Mouse (Mus musculus) kidney, postnatal 0 days (tissue): ENCODE data around the gene Apol7c. TPM values are rescaled to one million over a fixed set of nuclear protein-coding genes. Genes with fewer than 3 reads are reported as not detected.
"Not testable (repeated sequence)": the region's sequence is repeated elsewhere in the genome, so short reads cannot be mapped to it uniquely, and the experiment has no call there.

Source experiments
- ATAC-seq: fragments of 200-750 bp; cut with Nextera tagmentation; replicated peaks from 2 replicates; pipeline ENCODE4 v1.8.0; 2017; ENCODE audit warnings: low read depth, moderate number of reproducible peaks, moderate TSS enrichment, moderate library complexity; ENCODE audit not compliant: low FRiP score
- DNase-seq: peaks from one replicate; pipeline ENCODE4 v3.0.0-alpha.2; 2016; ENCODE audit warnings: low spot score
- H3K27ac ChIP-seq: fragments of 300-500 bp; sonication (generic); 2 replicates; pipeline ENCODE4 v1.5.1; 2014; ENCODE audit warnings: mild to moderate bottlenecking
- H3K27me3 ChIP-seq: fragments of 300-500 bp; sonication (generic); 2 replicates; pipeline ENCODE4 v1.6.1; 2014; ENCODE audit warnings: low read length, mixed read lengths; ENCODE audit not compliant: insufficient read depth
- H3K36me3 ChIP-seq: fragments of 300-500 bp; sonication (generic); 2 replicates; pipeline ENCODE4 v1.6.1; 2014; ENCODE audit warnings: low read length, mixed read lengths; ENCODE audit not compliant: insufficient read depth
- H3K4me1 ChIP-seq: fragments of 300-500 bp; sonication (generic); replicated peaks from 2 replicates; pipeline ENCODE4 v1.6.1; 2014; ENCODE audit warnings: antibody characterized with exemption, low read length, mixed read lengths; ENCODE audit not compliant: insufficient read depth
- H3K4me2 ChIP-seq: fragments of 300-500 bp; sonication (generic); 2 replicates; pipeline ENCODE4 v1.6.1; 2014; ENCODE audit warnings: mild to moderate bottlenecking, low read length, moderate library complexity, mixed read lengths
- H3K4me3 ChIP-seq: fragments of 300-500 bp; sonication (generic); replicated peaks from 2 replicates; pipeline ENCODE4 v1.5.1; 2014; ENCODE audit warnings: low read depth, low read length
- H3K9ac ChIP-seq: fragments of 300-500 bp; sonication (generic); 2 replicates; pipeline ENCODE4 v1.6.1; 2014; ENCODE audit warnings: low read depth, low read length
- H3K9me3 ChIP-seq: fragments of 300-500 bp; sonication (generic); replicated peaks from 2 replicates; pipeline ENCODE4 v1.6.1; 2016; ENCODE audit warnings: low read length, inconsistent platforms, mixed read lengths
- CTCF ChIP-seq: IDR thresholded peaks from 2 replicates; pipeline ENCODE4 v1.5.1; 2016; ENCODE audit warnings: antibody characterized with exemption, low read depth, mild to moderate bottlenecking, moderate library complexity
- WGBS: fragments of 180-500 bp; shearing (Covaris S2); extraction: QIAGEN DNeasy Blood & Tissue Kit; methylation state at CpG from one replicate; pipeline ENCODE4 v1.1.7; 2014; 5-methylcytosine and 5-hydroxymethylcytosine counted together
- polyA plus RNA-seq: library from polyadenylated mRNA; unstranded; fragments of >200 nt; fragmentation: Nextera tagmentation; extraction: Ambion mirVana; gene quantifications from 2 replicates; pipeline ENCODE4 v1.2.1, GENCODE M21; 2015

Apol7c gene
- polyA plus RNA-seq, 1 experiment from 2014 or later: not detected

DNA sequence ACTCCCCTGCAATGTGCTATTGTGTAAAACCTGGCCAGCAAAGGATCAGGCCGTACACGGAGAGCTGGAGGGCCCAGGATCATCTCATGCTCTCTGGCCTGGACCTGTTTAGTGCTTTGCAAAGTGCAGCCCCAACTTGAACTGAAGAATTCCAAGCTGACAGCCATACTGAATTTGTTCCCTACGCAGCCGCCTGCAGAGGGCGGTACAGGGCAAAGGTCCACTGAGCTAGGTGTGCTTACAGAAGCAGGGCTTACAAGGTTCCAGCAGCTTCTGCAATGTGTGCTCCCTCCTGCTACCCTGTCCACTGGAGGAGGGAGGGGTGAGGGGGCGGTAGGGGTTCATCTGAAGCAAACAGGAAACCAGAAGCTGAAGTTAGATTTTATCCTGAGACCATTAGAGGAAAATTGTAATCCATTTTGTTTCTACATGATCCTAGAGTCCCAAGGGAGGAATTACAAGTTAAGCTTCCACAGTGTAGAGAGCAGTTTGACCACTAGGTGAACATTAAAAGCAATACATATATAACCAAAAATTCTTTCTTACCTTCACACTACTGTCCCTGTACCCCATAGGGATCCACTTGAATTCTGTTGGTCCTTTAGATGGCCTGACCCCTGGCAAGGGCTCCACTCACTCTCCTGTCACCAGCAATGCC, 9.8 kb downstream of the Apol7c start:
- ATAC-seq: not testable (repeated sequence)

DNA sequence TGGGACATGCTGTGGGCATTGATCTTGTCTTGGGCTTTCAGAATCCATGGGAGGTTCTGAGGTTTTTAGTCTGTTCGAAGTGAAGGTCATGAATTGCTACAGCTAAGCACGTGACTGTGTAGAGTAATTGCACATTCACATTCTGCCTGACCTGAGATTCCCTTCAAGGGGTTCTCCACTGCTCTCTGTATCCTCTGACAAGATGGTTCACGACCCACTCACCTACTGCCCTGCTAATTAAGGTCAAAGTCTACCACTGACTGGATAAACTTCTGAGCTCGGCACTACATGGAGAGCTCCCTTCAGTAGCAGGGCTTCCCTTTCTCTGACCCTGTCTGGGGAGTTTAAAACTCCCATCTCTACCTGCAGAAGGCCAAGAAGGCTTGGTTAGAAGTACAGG, 12.5 kb downstream of the Apol7c start:
- H3K27me3 ChIP-seq, H3K9me3 ChIP-seq, H3K4me3 ChIP-seq, DNase-seq, ATAC-seq, H3K4me1 ChIP-seq, H3K9ac ChIP-seq, H3K36me3 ChIP-seq, H3K4me2 ChIP-seq, H3K27ac ChIP-seq: not testable (repeated sequence)
- 59% methylated on average over 4 of the region's 4 CpGs for WGBS

More for the DNA sequence above, 9.8 kb downstream of the Apol7c start:
- H3K9me3 ChIP-seq, H3K9ac ChIP-seq, H3K27me3 ChIP-seq, H3K4me1 ChIP-seq, H3K27ac ChIP-seq, H3K4me2 ChIP-seq, H3K36me3 ChIP-seq, H3K4me3 ChIP-seq: not testable (repeated sequence)
- WGBS: 17% methylated on average over 6 of the region's 6 CpGs
- peak; percentile 58 for DNase-seq
- peak; percentile 68 for TF ChIP-seq CTCF

DNA sequence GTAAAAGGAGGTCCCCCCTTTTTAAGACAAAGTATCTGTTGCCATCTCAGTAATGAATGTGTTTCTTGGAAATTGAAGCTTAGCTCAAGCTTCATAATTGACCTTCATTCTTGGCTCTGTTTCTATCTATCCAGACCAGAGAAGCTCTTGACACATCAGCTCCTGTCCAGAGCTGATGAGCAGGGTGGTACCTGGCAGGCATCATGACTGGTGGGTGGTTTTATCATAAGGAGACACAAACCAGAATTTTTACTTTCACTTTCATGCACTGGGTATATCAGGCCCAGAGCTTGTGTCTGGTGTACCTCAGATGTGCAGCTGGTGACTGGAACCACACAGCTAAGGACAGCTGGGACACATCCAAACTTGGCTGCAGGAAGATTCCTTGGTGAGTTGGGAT, 25.1 kb downstream of the Apol7c start, which contains the start of gene Apol11a:
Gene Apol11a, plus strand, starts transcription at position 306 of the 400 bp plus-strand sequence.
- not testable (repeated sequence) for H3K4me1 ChIP-seq, H3K9me3 ChIP-seq, H3K9ac ChIP-seq, ATAC-seq, H3K4me2 ChIP-seq, H3K27me3 ChIP-seq, H3K4me3 ChIP-seq, H3K27ac ChIP-seq, DNase-seq, H3K36me3 ChIP-seq

DNA sequence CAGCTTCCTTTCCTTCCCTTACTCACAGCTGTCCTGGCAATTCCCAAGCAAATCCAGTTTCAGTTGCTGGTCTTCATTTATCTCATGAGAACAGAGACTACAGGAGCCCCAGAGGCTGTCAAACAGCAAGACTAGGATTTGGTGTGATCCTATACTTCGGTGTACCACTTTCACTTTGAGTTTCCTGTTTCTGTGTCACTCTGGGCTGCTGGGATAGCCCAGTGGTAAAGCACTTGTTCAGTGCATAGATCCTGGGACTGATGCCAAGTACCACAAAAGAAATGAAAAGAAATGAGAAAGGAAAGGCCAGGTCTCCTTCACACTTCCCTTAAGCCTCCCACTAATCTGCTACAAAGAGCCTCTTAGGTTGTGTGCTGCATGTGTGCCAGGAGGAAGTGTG, 38.4 kb downstream of the Apol7c start:
- not testable (repeated sequence) for H3K9ac ChIP-seq, ATAC-seq, H3K4me3 ChIP-seq, H3K4me2 ChIP-seq, H3K9me3 ChIP-seq, H3K27ac ChIP-seq, H3K27me3 ChIP-seq, H3K36me3 ChIP-seq, DNase-seq, H3K4me1 ChIP-seq
- WGBS: 54% methylated on average over 1 of the region's 1 CpGs

DNA sequence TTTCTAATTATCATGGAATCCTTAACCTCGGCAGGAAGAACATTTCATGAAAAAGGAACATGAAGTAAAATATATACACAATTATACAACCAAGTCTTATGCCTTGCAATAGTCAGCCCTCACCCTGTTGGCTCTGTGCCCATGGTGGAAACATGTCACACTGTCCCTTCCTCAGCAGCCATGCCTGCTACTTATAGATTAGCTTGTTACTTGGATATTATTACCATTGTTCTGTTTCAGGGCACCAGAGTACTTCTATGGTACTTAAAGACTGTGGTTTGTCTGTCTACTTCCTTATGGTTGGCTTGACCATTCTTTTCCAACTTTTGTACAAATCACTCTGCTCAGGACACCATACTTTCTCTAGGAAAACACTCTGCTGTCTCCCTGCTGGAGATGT, 39.9 kb downstream of the Apol7c start:
- not testable (repeated sequence) for H3K27ac ChIP-seq, H3K9ac ChIP-seq, ATAC-seq, H3K4me2 ChIP-seq, DNase-seq, H3K27me3 ChIP-seq, H3K4me3 ChIP-seq, H3K9me3 ChIP-seq, H3K4me1 ChIP-seq, H3K36me3 ChIP-seq
- WGBS: no CpG with 5 or more reads among the region's 1 CpGs

DNA sequence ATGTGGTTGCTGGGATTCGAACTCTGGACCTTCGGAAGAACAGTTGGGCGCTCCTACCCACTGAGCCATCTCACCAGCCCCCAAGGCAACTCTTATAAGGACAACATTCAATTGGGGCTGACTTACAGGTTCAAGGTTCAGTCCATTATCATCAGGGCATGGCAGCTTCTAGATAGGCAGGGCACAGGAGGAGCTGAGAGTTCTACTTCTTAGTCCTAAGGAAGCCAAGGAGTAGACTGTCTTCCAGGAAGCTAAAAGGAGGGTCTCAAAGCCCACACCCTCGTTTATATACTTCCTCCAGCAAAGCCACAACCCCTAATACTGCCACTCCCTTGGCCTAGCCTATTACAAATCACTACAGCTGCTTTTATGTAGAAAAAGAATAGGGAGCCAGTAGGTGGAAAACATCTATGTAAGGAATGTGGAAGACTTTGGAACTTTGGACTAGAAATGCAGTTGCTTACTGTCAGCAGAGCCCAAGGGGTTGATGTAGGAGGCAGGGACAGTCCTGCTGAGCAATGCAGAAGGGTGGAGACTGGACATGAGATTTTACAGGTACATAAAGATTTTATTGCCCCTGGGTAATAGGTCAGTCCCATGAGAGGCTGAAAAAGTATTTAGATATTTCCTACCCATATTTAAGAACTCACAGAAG, 50.8 kb downstream of the Apol7c start:
- Histone ChIP-seq H3K4me3 (no peak overlapping the region), H3K36me3 (no peaks in the 10 kb centered on the region), H3K4me2 (no peak overlapping the region), H3K27ac (no peak overlapping the region), H3K9ac (no peak overlapping the region), H3K9me3 (no peaks in the 10 kb centered on the region), H3K4me1 (no peaks in the 10 kb centered on the region), H3K27me3 (no peaks in the 10 kb centered on the region)
- DNase-seq (peak; percentile 2), ATAC-seq (0 out of 2 replicates have a peak, but pooled peaks have one; percentile 40)
- 78% methylated on average over 4 of the region's 4 CpGs for WGBS
- TF ChIP-seq CTCF: no peak

DNA sequence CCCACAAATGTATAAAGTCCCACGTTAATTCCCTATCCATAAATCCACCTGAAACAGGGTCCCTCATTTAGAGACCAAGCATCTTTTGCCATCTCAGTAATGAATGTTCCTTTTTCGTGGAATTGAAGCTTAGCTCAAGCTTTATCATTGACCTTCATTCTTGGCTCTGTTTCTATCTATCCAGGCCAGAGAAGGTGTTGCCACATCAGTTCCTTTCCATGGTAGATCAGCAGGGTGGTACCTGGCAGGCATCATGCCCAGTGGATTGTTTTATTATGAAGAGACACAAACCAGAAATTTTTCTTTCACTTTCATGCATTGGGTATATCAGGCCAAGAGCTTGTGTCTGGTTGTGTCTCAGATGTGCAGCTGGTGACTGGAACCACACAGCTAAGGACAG, 56.4 kb downstream of the Apol7c start, which contains the start of gene Apol10a:
Gene Apol10a, plus strand, starts transcription at position 355 of the 400 bp plus-strand sequence.
- H3K9ac ChIP-seq, H3K27me3 ChIP-seq, DNase-seq, H3K4me3 ChIP-seq, ATAC-seq, H3K9me3 ChIP-seq, H3K27ac ChIP-seq, H3K4me2 ChIP-seq, H3K4me1 ChIP-seq, H3K36me3 ChIP-seq: not testable (repeated sequence)
- 84% methylated on average over 2 of the region's 2 CpGs for WGBS

Other genes starting within 250 kb of the Apol7c start
- gene Rbfox2, start 226.3 kb downstream of the Apol7c start, polyA plus RNA-seq: 22.7 and 25.1 TPM in 2 replicates
- 0.09 and 0.13 TPM in 2 replicates for gene Apol7a, start 134.2 kb downstream of the Apol7c start, polyA plus RNA-seq
- 0.33 TPM in 1 of 2 replicates, not detected in the other for gene Apol9a, start 122.2 kb downstream of the Apol7c start, polyA plus RNA-seq
- not detected in 2 replicates for gene Apol7b, start 85.8 kb downstream of the Apol7c start, polyA plus RNA-seq
- 0.11 TPM in 1 of 2 replicates, not detected in the other for gene Apol10a, start 56.3 kb downstream of the Apol7c start, polyA plus RNA-seq
- not detected in 2 replicates for gene Apol11a, start 25.0 kb downstream of the Apol7c start, polyA plus RNA-seq
- gene 1700025B11Rik, start 28.6 kb upstream of the Apol7c start, polyA plus RNA-seq: not detected in 2 replicates
- gene Apol10b, start 62.8 kb upstream of the Apol7c start, polyA plus RNA-seq: 0.12 and 0.24 TPM in 2 replicates
- not detected in 2 replicates for gene Gm36245, start 65.9 kb upstream of the Apol7c start, polyA plus RNA-seq
- gene Apol11b, start 110.0 kb upstream of the Apol7c start, polyA plus RNA-seq: not detected in 2 replicates
- gene Apol7e, start 165.5 kb upstream of the Apol7c start, polyA plus RNA-seq: not detected in 2 replicates
- gene Apol9b, start 195.7 kb upstream of the Apol7c start, polyA plus RNA-seq: 0.14 and 0.15 TPM in 2 replicates
- not detected in 2 replicates for gene Apol8, start 223.7 kb upstream of the Apol7c start, polyA plus RNA-seq